Mouse (Mus musculus): ENCODE results near the gene Gm9049. TPM values are rescaled to one million over a fixed set of nuclear protein-coding genes. Genes with fewer than 3 reads are reported as not detected.
"Not testable (repeated sequence)": the region's sequence is repeated elsewhere in the genome, so short reads cannot be mapped to it uniquely, and the experiment has no call there.

Gene Gm9049
- 0.08 and 0.11 TPM in 2 replicates for polyA plus RNA-seq (2015; fragmentation: Nextera tagmentation; extraction: Ambion mirVana)

DNA sequence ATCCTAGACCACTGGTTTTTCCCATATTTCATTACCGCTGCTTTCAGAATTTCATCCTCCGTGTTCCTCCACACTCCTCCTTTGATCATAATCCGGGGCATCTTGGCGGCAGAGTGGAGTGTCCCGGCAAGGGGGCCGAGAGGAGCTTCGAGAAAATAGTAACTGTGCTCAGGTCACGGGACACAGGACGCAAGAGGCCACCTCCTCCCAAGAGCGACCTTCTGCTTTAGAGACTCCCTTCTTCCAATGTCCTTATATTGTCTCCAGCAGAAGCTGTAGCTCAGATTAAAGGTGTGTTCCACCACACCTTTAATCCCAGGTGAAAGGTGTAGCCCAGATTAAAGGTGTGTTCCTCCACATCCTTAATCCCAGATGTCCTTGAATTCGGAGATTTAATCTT lies at the start of gene Gm9049:
Gene Gm9049 (minus strand): TSS at position 101 of the 400 bp plus-strand sequence.
- not testable (repeated sequence) for H3K4me2 ChIP-seq (ENCODE audit: low read length); H3K27me3 ChIP-seq (ENCODE audit: insufficient read depth, low read length); H3K9ac ChIP-seq (ENCODE audit: low read depth, low read length); H3K9me3 ChIP-seq (replicated peaks; ENCODE audit: low read length); H3K27ac ChIP-seq; H3K36me3 ChIP-seq (ENCODE audit: insufficient read depth, low read length); ATAC-seq (replicated peaks; ENCODE audit: low FRiP score, low read depth); H3K4me1 ChIP-seq (replicated peaks; ENCODE audit: insufficient read depth, low read length); DNase-seq (ENCODE audit: low spot score); H3K4me3 ChIP-seq (replicated peaks; ENCODE audit: low read depth, low read length)
- no CpG with 5 or more reads among the region's 11 CpGs for WGBS

- WGBS: 72% methylated on average over 16 of the region's 16 CpGs
- Histone ChIP-seq H3K27ac (no peak overlapping the region), H3K4me1 (replicated peaks; ENCODE audit: insufficient read depth, low read length) (no peaks in the 10 kb centered on the region), H3K4me3 (replicated peaks; ENCODE audit: low read depth, low read length) (no peak overlapping the region), H3K9me3 (replicated peaks; ENCODE audit: low read length) (no peaks in the 10 kb centered on the region), H3K27me3 (ENCODE audit: insufficient read depth, low read length) (no peaks in the 10 kb centered on the region), H3K36me3 (ENCODE audit: insufficient read depth, low read length) (no peaks in the 10 kb centered on the region), H3K4me2 (ENCODE audit: low read length) (no peak overlapping the region), H3K9ac (ENCODE audit: low read depth, low read length) (no peak overlapping the region)
- TF ChIP-seq CTCF (IDR thresholded peaks at IDR 0.05; ENCODE audit: low read depth): no peak
- ATAC-seq (replicated peaks; ENCODE audit: low FRiP score, low read depth) (no peak), DNase-seq (ENCODE audit: low spot score) (no peak)
Observed at GRCm38 (mm10) chr10:118399917-118400316, 46.0 kb upstream of the Gm9049 start.

DNA sequence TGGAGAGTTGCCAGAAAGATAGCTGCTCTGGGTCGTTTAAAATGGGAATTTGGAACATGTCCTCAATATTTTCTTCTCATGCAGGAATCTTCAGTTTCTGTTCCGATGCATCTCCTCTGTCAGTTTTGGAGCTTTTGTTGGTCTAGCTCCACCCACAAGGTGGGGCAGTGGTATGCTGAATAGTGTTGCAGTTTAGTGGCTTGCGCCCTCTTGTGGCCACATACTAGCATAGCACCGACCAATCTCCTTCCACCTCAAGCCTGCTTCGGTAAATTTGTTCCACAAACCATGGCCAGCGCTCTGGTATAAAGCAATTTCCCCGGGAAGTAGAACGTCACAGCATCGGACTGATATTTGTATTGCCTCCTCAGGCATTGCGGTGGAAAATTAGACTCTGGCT lies 16.5 kb upstream of the Gm9049 start:
- Histone ChIP-seq H3K9ac (ENCODE audit: low read depth, low read length) (0 out of 2 replicates have a peak overlapping the region, but pooled peaks have one; percentile 8), H3K36me3 (ENCODE audit: insufficient read depth, low read length) (no peaks in the 10 kb centered on the region), H3K27me3 (ENCODE audit: insufficient read depth, low read length) (no peaks in the 10 kb centered on the region), H3K9me3 (replicated peaks; ENCODE audit: low read length) (no peaks in the 10 kb centered on the region), H3K4me3 (replicated peaks; ENCODE audit: low read depth, low read length) (no peak overlapping the region), H3K27ac (no peak overlapping the region), H3K4me1 (replicated peaks; ENCODE audit: insufficient read depth, low read length) (no peaks in the 10 kb centered on the region), H3K4me2 (ENCODE audit: low read length) (peak overlapping the region; percentile 37)
- DNase-seq (ENCODE audit: low spot score) (peak; percentile 94), ATAC-seq (replicated peaks; ENCODE audit: low FRiP score, low read depth) (peak; percentile 83)
- peak; percentile 100 for TF ChIP-seq CTCF (IDR thresholded peaks at IDR 0.05; ENCODE audit: low read depth)
- 3% methylated on average over 10 of the region's 10 CpGs for WGBS

DNA sequence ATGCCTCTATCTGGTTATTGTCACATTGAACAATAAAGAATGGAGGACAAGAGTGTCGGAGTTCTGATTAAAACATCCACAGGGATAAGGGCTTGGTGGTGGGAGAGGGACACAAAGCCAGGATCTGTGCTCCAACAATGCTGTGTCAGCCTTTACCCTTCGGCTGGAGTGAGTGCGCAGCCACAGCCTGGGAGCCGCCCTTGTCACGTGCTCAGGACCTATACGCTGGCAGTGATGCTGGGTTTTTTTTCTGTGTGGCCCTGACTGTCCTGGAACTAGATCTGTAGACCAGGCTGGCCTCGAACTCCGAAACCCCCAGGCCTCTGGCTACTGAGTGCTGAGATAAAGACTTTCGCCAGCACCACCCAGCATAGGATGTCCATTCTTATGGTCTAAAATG lies 15.6 kb upstream of the Gm9049 start:
- Histone ChIP-seq H3K4me3 (replicated peaks; ENCODE audit: low read depth, low read length) (no peak overlapping the region), H3K27me3 (ENCODE audit: insufficient read depth, low read length) (no peaks in the 10 kb centered on the region), H3K4me2 (ENCODE audit: low read length) (no peak overlapping the region), H3K4me1 (replicated peaks; ENCODE audit: insufficient read depth, low read length) (no peaks in the 10 kb centered on the region), H3K36me3 (ENCODE audit: insufficient read depth, low read length) (no peaks in the 10 kb centered on the region), H3K9ac (ENCODE audit: low read depth, low read length) (no peak overlapping the region), H3K9me3 (replicated peaks; ENCODE audit: low read length) (no peaks in the 10 kb centered on the region), H3K27ac (no peak overlapping the region)
- ATAC-seq (replicated peaks; ENCODE audit: low FRiP score, low read depth) (no peak), DNase-seq (ENCODE audit: low spot score) (no peak)
- 92% methylated on average over 9 of the region's 9 CpGs for WGBS
- no peak for TF ChIP-seq CTCF (IDR thresholded peaks at IDR 0.05; ENCODE audit: low read depth)

GRCm38 (mm10) chr10:118348579-118348978 lies 5.3 kb downstream of the Gm9049 start, which contains the start of gene Gm9048:
TSS of gene Gm9048 (minus strand) at chr10:118348679.
- not testable (repeated sequence) for ATAC-seq (replicated peaks; ENCODE audit: low FRiP score, low read depth); H3K27ac ChIP-seq; H3K4me1 ChIP-seq (replicated peaks; ENCODE audit: insufficient read depth, low read length); H3K27me3 ChIP-seq (ENCODE audit: insufficient read depth, low read length); H3K9ac ChIP-seq (ENCODE audit: low read depth, low read length); H3K36me3 ChIP-seq (ENCODE audit: insufficient read depth, low read length); H3K4me2 ChIP-seq (ENCODE audit: low read length); H3K9me3 ChIP-seq (replicated peaks; ENCODE audit: low read length); DNase-seq (ENCODE audit: low spot score); H3K4me3 ChIP-seq (replicated peaks; ENCODE audit: low read depth, low read length)
- WGBS: 83% methylated on average over 1 of the region's 14 CpGs

- not testable (repeated sequence) for H3K9ac ChIP-seq (ENCODE audit: low read depth, low read length); H3K4me3 ChIP-seq (replicated peaks; ENCODE audit: low read depth, low read length); H3K9me3 ChIP-seq (replicated peaks; ENCODE audit: low read length); H3K4me1 ChIP-seq (replicated peaks; ENCODE audit: insufficient read depth, low read length); H3K27me3 ChIP-seq (ENCODE audit: insufficient read depth, low read length); DNase-seq (ENCODE audit: low spot score); H3K4me2 ChIP-seq (ENCODE audit: low read length); H3K36me3 ChIP-seq (ENCODE audit: insufficient read depth, low read length); H3K27ac ChIP-seq; ATAC-seq (replicated peaks; ENCODE audit: low FRiP score, low read depth)
- no CpG with 5 or more reads among the region's 14 CpGs for WGBS
Observed at GRCm38 (mm10) chr10:118343155-118343554, 10.8 kb downstream of the Gm9049 start, which contains the start of gene Gm9046. TSS of gene Gm9046 (minus strand) at chr10:118343255.

- H3K36me3 ChIP-seq (ENCODE audit: insufficient read depth, low read length); H3K27ac ChIP-seq; ATAC-seq (replicated peaks; ENCODE audit: low FRiP score, low read depth); DNase-seq (ENCODE audit: low spot score); H3K9ac ChIP-seq (ENCODE audit: low read depth, low read length); H3K27me3 ChIP-seq (ENCODE audit: insufficient read depth, low read length); H3K9me3 ChIP-seq (replicated peaks; ENCODE audit: low read length); H3K4me3 ChIP-seq (replicated peaks; ENCODE audit: low read depth, low read length); H3K4me1 ChIP-seq (replicated peaks; ENCODE audit: insufficient read depth, low read length); H3K4me2 ChIP-seq (ENCODE audit: low read length): not testable (repeated sequence)
- no CpG with 5 or more reads among the region's 14 CpGs for WGBS
Observed at GRCm38 (mm10) chr10:118337731-118338130, 16.2 kb downstream of the Gm9049 start, which contains the start of gene Gm9045. TSS of gene Gm9045 (minus strand) at chr10:118337831.

DNA sequence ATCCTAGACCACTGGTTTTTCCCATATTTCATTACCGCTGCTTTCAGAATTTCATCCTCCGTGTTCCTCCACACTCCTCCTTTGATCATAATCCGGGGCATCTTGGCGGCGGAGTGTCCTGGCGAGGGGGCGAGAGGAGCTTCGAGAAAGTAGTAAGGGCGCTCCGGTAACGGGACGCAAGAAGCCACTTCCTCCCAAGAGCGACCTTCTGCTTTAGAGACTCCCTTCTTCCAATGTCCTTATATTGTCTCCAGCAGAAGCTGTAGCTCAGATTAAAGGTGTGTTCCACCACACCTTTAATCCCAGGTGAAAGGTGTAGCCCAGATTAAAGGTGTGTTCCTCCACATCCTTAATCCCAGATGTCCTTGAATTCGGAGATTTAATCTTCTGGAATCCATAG lies 21.6 kb downstream of the Gm9049 start, which contains the start of gene Gm9044:
Gene Gm9044 (minus strand): TSS at position 101 of the 400 bp plus-strand sequence.
- not testable (repeated sequence) for H3K4me1 ChIP-seq (replicated peaks; ENCODE audit: insufficient read depth, low read length); H3K9me3 ChIP-seq (replicated peaks; ENCODE audit: low read length); H3K4me3 ChIP-seq (replicated peaks; ENCODE audit: low read depth, low read length); ATAC-seq (replicated peaks; ENCODE audit: low FRiP score, low read depth); H3K36me3 ChIP-seq (ENCODE audit: insufficient read depth, low read length); H3K27me3 ChIP-seq (ENCODE audit: insufficient read depth, low read length); DNase-seq (ENCODE audit: low spot score); H3K4me2 ChIP-seq (ENCODE audit: low read length); H3K27ac ChIP-seq; H3K9ac ChIP-seq (ENCODE audit: low read depth, low read length)
- WGBS: no CpG with 5 or more reads among the region's 14 CpGs

GRCm38 (mm10) chr10:118326869-118327268 lies 27.0 kb downstream of the Gm9049 start, which contains the start of gene Gm9040:
TSS of gene Gm9040 (minus strand) at chr10:118326969.
- not testable (repeated sequence) for H3K4me2 ChIP-seq (ENCODE audit: low read length); H3K9me3 ChIP-seq (replicated peaks; ENCODE audit: low read length)
- no CpG with 5 or more reads among the region's 11 CpGs for WGBS

More at GRCm38 (mm10) chr10:118326869-118327268, 27.0 kb downstream of the Gm9049 start, which contains the start of gene Gm9040:
- H3K4me3 ChIP-seq (replicated peaks; ENCODE audit: low read depth, low read length); DNase-seq (ENCODE audit: low spot score); ATAC-seq (replicated peaks; ENCODE audit: low FRiP score, low read depth); H3K36me3 ChIP-seq (ENCODE audit: insufficient read depth, low read length); H3K4me1 ChIP-seq (replicated peaks; ENCODE audit: insufficient read depth, low read length); H3K9ac ChIP-seq (ENCODE audit: low read depth, low read length); H3K27ac ChIP-seq; H3K27me3 ChIP-seq (ENCODE audit: insufficient read depth, low read length): not testable (repeated sequence)

Data from kidney, postnatal 0 days (tissue).